16 mouse cellular contexts compared by ENCODE assay signal in the genomic region with DNA sequence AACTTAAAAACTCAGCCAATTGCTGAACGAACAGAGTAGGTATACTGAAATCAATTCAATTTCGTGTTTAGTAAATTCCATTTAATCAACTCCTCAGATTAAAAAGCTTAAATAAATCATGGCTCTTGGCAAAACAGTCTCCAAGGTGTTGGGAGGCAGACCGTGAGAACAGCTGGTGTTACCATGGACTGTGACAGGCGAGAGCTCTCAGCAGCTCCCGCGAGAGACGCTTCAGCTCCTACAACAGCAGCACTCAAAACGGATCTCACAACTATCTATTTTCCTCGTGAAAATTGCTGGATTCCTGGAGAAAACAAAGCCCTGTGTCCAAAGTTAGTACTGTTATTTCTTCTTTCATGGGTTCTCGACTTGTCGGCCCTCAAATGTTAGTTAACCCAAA. TPM values are rescaled to one million over a fixed set of nuclear protein-coding genes. Genes with fewer than 3 reads are reported as not detected.
DNase-seq lines count a peak whose midpoint lies in the region; ATAC-seq and TF ChIP-seq lines count a peak whose summit lies in the region.
"Had no signal": no experiment of that assay in that cellular context is flagged by ENCODE, and none has a peak within 500 bp of the region (broad histone marks: within the 10 kb centered on the region; RNA-seq: fewer than 3 reads in every experiment).

No protein-coding gene starts in this region.

- no peak overlapping the region for H3K9ac ChIP-seq in embryonic facial prominence, embryonic 12.5 days
- no peak overlapping the region for H3K9ac ChIP-seq in intestine, embryonic 14.5 days (ENCODE audit: low read length)
- no peak overlapping the region for H3K9ac ChIP-seq in intestine, postnatal 0 days (ENCODE audit: low read depth, low read length)
- H3K9ac ChIP-seq in neural tube, embryonic 13.5 days, result no peak overlapping the region
- H3K9ac ChIP-seq in hindbrain, postnatal 0 days (replicated peaks; ENCODE audit: low read length), result no peak overlapping the region
- H3K9ac ChIP-seq: heart, embryonic 15.5 days; lung, embryonic 14.5 days had no signal

- H3K36me3 ChIP-seq in embryonic facial prominence, embryonic 12.5 days, result peaks cover 57% of the 10 kb centered on the region
- H3K36me3 ChIP-seq in embryonic facial prominence, embryonic 10.5 days (replicated peaks), result peaks cover 92% of the 10 kb centered on the region
- peaks cover 80% of the 10 kb centered on the region for H3K36me3 ChIP-seq in intestine, embryonic 14.5 days (ENCODE audit: control insufficient read depth, insufficient read depth, low read length)
- peaks cover 51% of the 10 kb centered on the region for H3K36me3 ChIP-seq in intestine, postnatal 0 days (ENCODE audit: control insufficient read depth, insufficient read depth)
- H3K36me3 ChIP-seq in neural tube, embryonic 13.5 days, result peaks cover 62% of the 10 kb centered on the region
- H3K36me3 ChIP-seq in hindbrain, postnatal 0 days (ENCODE audit: insufficient read depth, low read length), result peaks cover 34% of the 10 kb centered on the region

- TF ChIP-seq CTCF in intestine, postnatal 0 days (IDR thresholded peaks at IDR 0.05; ENCODE audit: low read depth), result no peak
- TF ChIP-seq CTCF in hindbrain, postnatal 0 days (IDR thresholded peaks at IDR 0.05; ENCODE audit: low read depth), result no peak

- peaks cover 23% of the 10 kb centered on the region for H3K4me1 ChIP-seq in embryonic facial prominence, embryonic 12.5 days
- H3K4me1 ChIP-seq in embryonic facial prominence, embryonic 10.5 days, result peaks cover 12% of the 10 kb centered on the region
- 0 out of 2 replicates have a peak, but pooled peaks cover 5% of the 10 kb centered on the region for H3K4me1 ChIP-seq in intestine, embryonic 14.5 days (replicated peaks; ENCODE audit: control insufficient read depth, insufficient read depth, low read length)
- H3K4me1 ChIP-seq in intestine, postnatal 0 days (replicated peaks; ENCODE audit: control insufficient read depth, insufficient read depth, low read length), result no peaks in the 10 kb centered on the region
- peaks cover 5% of the 10 kb centered on the region for H3K4me1 ChIP-seq in neural tube, embryonic 13.5 days (replicated peaks)
- no peaks in the 10 kb centered on the region for H3K4me1 ChIP-seq in hindbrain, postnatal 0 days (ENCODE audit: insufficient read depth, low read length)
- H3K4me1 ChIP-seq: heart, embryonic 15.5 days had no signal

- no peak overlapping the region for H3K4me3 ChIP-seq in embryonic facial prominence, embryonic 12.5 days
- no peak overlapping the region for H3K4me3 ChIP-seq in embryonic facial prominence, embryonic 10.5 days
- no peak overlapping the region for H3K4me3 ChIP-seq in intestine, embryonic 14.5 days (ENCODE audit: low read depth, low read length)
- no peak overlapping the region for H3K4me3 ChIP-seq in intestine, postnatal 0 days (ENCODE audit: low read depth, low read length)
- H3K4me3 ChIP-seq in neural tube, embryonic 13.5 days, result no peak overlapping the region
- H3K4me3 ChIP-seq in hindbrain, postnatal 0 days (ENCODE audit: low read length), result no peak overlapping the region
- H3K4me3 ChIP-seq: heart, embryonic 15.5 days; myocyte had no signal

- ATAC-seq in embryonic facial prominence, embryonic 12.5 days (ENCODE audit: insufficient number of reproducible peaks, insufficient read depth, low FRiP score, low TSS enrichment), result no peak
- no peak for ATAC-seq in intestine, embryonic 14.5 days (replicated peaks; ENCODE audit: low FRiP score, low TSS enrichment, low read depth)
- no peak for ATAC-seq in intestine, postnatal 0 days
- 0 out of 2 replicates have a peak, but pooled peaks have one; percentile 67 for ATAC-seq in neural tube, embryonic 13.5 days (ENCODE audit: low read depth)
- ATAC-seq in hindbrain, postnatal 0 days, result no peak

- peak overlapping the region; percentile 79 for H3K27ac ChIP-seq in embryonic facial prominence, embryonic 12.5 days
- H3K27ac ChIP-seq in embryonic facial prominence, embryonic 10.5 days (replicated peaks), result no peak overlapping the region; the same call in 1 of the 2 replicates
- 0 out of 2 replicates have a peak overlapping the region, but pooled peaks have one; percentile 3 for H3K27ac ChIP-seq in intestine, embryonic 14.5 days (ENCODE audit: low read depth)
- H3K27ac ChIP-seq in intestine, postnatal 0 days (ENCODE audit: low read depth, low read length), result no peak overlapping the region
- no peak overlapping the region for H3K27ac ChIP-seq in neural tube, embryonic 13.5 days (replicated peaks)
- H3K27ac ChIP-seq in hindbrain, postnatal 0 days, result peak overlapping the region; percentile 15; the same call in 1 of the 2 replicates
- H3K27ac ChIP-seq: heart, embryonic 15.5 days; kidney, postnatal 0 days had no signal

- H3K9me3 ChIP-seq in embryonic facial prominence, embryonic 12.5 days, result no peaks in the 10 kb centered on the region
- H3K9me3 ChIP-seq in embryonic facial prominence, embryonic 10.5 days, result no peaks in the 10 kb centered on the region; the same call in 1 of the 2 replicates
- no peaks in the 10 kb centered on the region for H3K9me3 ChIP-seq in intestine, embryonic 14.5 days (ENCODE audit: control insufficient read depth, low read length)
- H3K9me3 ChIP-seq in intestine, postnatal 0 days (ENCODE audit: control insufficient read depth), result no peaks in the 10 kb centered on the region
- H3K9me3 ChIP-seq in neural tube, embryonic 13.5 days, result no peaks in the 10 kb centered on the region
- no peaks in the 10 kb centered on the region for H3K9me3 ChIP-seq in hindbrain, postnatal 0 days (ENCODE audit: low read length)
- H3K9me3 ChIP-seq: heart, embryonic 15.5 days had no signal

- H3K27me3 ChIP-seq in embryonic facial prominence, embryonic 12.5 days, result no peaks in the 10 kb centered on the region
- H3K27me3 ChIP-seq in embryonic facial prominence, embryonic 10.5 days (replicated peaks; ENCODE audit: low read depth, poor library complexity, severe bottlenecking), result no peaks in the 10 kb centered on the region
- H3K27me3 ChIP-seq in intestine, embryonic 14.5 days (replicated peaks; ENCODE audit: control insufficient read depth, insufficient read depth, low read length), result no peaks in the 10 kb centered on the region
- no peaks in the 10 kb centered on the region for H3K27me3 ChIP-seq in intestine, postnatal 0 days (replicated peaks; ENCODE audit: control insufficient read depth, insufficient read depth, low read length)
- no peaks in the 10 kb centered on the region for H3K27me3 ChIP-seq in neural tube, embryonic 13.5 days
- no peaks in the 10 kb centered on the region for H3K27me3 ChIP-seq in hindbrain, postnatal 0 days (ENCODE audit: insufficient read depth, low read length)
- H3K27me3 ChIP-seq: heart, embryonic 15.5 days had no signal

- no peak for DNase-seq in embryonic facial prominence, embryonic 10.5 days (ENCODE audit: low spot score)
- DNase-seq in intestine, embryonic 14.5 days (ENCODE audit: low spot score), result no peak
- DNase-seq in neural tube, embryonic 10.5 days (ENCODE audit: extremely low spot score, low spot score), result no peak
- no peak for DNase-seq in hindbrain, postnatal 0 days (ENCODE audit: low spot score)
- DNase-seq in urinary bladder, postnatal 10 days (ENCODE audit: low spot score), result no peak
- DNase-seq: cerebellum, adult 2 months; lung, embryonic 14.5 days; spleen, adult 18-20 months; thymus, postnatal 25 days had no signal

- H3K4me2 ChIP-seq in embryonic facial prominence, embryonic 12.5 days (replicated peaks), result no peak overlapping the region
- no peak overlapping the region for H3K4me2 ChIP-seq in intestine, embryonic 14.5 days (ENCODE audit: low read length)
- H3K4me2 ChIP-seq in intestine, postnatal 0 days (replicated peaks; ENCODE audit: low read depth), result no peak overlapping the region
- H3K4me2 ChIP-seq in neural tube, embryonic 13.5 days, result no peak overlapping the region
- H3K4me2 ChIP-seq in hindbrain, postnatal 0 days (ENCODE audit: low read depth, low read length), result no peak overlapping the region
- H3K4me2 ChIP-seq: heart, embryonic 15.5 days; lung, embryonic 14.5 days had no signal

- 60% methylated on average over 11 of the region's 11 CpGs for WGBS in embryonic facial prominence, embryonic 12.5 days
- WGBS in embryonic facial prominence, embryonic 10.5 days, result 82% methylated on average over 11 of the region's 11 CpGs
- 63% methylated on average over 11 of the region's 11 CpGs for WGBS in intestine, embryonic 14.5 days
- WGBS in intestine, postnatal 0 days, result 78% methylated on average over 11 of the region's 11 CpGs
- 53% methylated on average over 11 of the region's 11 CpGs for WGBS in neural tube, embryonic 13.5 days
- 50% methylated on average over 11 of the region's 11 CpGs for WGBS in hindbrain, postnatal 0 days

RNA-seq across cellular contexts. Expression of a gene that starts 53.8 kb away (rescaled TPM):
- polyA plus RNA-seq in embryonic facial prominence, embryonic 12.5 days (2016; fragmentation: Nextera tagmentation; extraction: Ambion mirVana), result 0.88 and 0.98 TPM in 2 replicates
- 0.47 and 0.74 TPM in 2 replicates for polyA plus RNA-seq in embryonic facial prominence, embryonic 10.5 days (2016; fragmentation: Nextera tagmentation; extraction: Ambion mirVana)
- 2.9 and 3.1 TPM in 2 replicates for polyA plus RNA-seq in intestine, embryonic 14.5 days (2014; fragmentation: Nextera tagmentation; extraction: Ambion mirVana)
- 2.0 and 2.7 TPM in 2 replicates for polyA plus RNA-seq in intestine, postnatal 0 days (2015; fragmentation: Nextera tagmentation; extraction: Ambion mirVana)
- not detected in 2 replicates for polyA plus RNA-seq in neural tube, embryonic 13.5 days (2015; fragmentation: Nextera tagmentation; extraction: Ambion mirVana)
- total RNA-seq in hindbrain, postnatal 0 days (2014; rRNA removed), result 0.14 TPM in 1 of 2 replicates, not detected in the other
- polyA plus RNA-seq in hindbrain, postnatal 0 days (2015; fragmentation: Nextera tagmentation; extraction: Ambion mirVana), result 0.11 and 0.15 TPM in 2 replicates
- total RNA-seq: adrenal gland, adult 18-20 months had no signal
- polyA plus RNA-seq: cerebellum, adult 2 months had no signal

Comparison
In these comparisons a context has a peak if more than half of its experiments do, and no peak if none do; other contexts are left out.
1. H3K27ac ChIP-seq: peak in embryonic facial prominence, embryonic 12.5 days (single experiment), intestine, embryonic 14.5 days (single experiment) and hindbrain, postnatal 0 days (single experiment); none in embryonic facial prominence, embryonic 10.5 days (single experiment), intestine, postnatal 0 days (single experiment) and neural tube, embryonic 13.5 days (single experiment).